Mouse (Mus musculus): ENCODE results near the gene Dpagt1.

DNA sequence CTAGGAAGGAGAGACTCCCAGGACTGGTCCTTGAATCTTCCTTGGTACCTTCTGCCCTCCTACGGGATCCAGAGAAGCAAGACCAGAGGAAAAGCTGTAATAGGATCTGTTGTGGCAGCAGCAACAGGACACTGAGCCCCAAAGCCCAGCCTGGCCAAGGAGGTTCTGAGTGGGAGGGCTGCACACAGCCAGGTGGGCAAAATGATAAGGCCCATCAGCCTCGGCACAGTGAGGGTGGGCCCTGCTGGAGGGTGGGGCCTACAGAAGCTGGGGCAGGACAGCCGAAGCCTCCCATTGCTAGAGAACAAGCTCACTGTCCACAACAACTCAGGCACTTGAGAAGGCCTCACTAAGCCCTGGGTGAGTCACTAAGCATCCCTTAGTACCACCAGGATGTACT, 16.4 kb downstream of the Dpagt1 start:
- no peak for TF ChIP-seq CTCF (IDR thresholded peaks at IDR 0.05; ENCODE audit: insufficient read depth, low read depth, low read length)
- TF ChIP-seq POLR2A (IDR thresholded peaks at IDR 0.05; ENCODE audit: insufficient read depth, low read depth, low read length): no peak
